Mouse (Mus musculus): ENCODE measurements at regions not wholly inside any gene's neighbourhood (a gene's known extent, or its start where the extent isn't known, plus 50 kb on each side); places are given as distances from the start of the nearest gene placed in this dataset.

DNA sequence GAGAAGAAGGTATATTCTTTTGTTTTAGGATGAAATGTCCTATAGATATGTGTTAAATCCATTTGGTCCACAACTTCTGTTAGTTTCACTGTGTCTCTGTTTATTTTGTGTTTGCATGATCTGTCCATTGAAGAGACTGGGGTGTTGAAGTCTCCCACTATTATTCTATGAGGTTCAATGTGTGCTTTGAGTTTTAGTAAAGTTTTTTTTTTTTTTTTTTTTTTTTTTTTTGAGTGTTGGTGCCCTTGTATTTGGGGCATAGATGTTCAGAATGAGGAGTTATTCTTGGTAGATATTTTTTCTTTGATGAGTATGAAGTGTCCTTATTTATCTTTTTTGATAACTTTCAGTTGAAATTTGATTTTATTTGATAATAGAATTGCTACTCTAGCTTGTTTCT, 301.4 kb upstream of the Tet2 start:
- no peak for DNase-seq (ENCODE audit: low read depth, low spot score)

DNA sequence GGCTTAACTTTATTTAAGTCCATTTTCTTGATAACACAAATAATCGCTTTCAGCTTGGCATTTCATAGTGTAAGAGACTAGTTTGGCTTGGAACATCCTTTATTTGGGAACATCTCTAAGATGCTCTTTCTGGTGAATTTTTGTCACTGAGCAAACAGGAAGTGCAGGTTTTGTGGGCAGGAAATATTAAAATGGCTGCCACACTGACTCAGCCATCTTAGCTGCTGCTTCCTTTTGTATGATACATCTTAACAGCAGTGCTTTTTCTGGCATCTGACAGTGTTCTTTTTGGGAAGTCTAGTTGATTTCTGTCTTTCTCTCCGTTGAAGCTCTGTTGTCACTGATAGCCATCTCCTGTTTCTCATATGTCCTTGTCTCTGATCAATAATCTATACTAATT, 329.4 kb upstream of the Tet2 start:
- no peak for DNase-seq (ENCODE audit: low read depth, low spot score)

DNA sequence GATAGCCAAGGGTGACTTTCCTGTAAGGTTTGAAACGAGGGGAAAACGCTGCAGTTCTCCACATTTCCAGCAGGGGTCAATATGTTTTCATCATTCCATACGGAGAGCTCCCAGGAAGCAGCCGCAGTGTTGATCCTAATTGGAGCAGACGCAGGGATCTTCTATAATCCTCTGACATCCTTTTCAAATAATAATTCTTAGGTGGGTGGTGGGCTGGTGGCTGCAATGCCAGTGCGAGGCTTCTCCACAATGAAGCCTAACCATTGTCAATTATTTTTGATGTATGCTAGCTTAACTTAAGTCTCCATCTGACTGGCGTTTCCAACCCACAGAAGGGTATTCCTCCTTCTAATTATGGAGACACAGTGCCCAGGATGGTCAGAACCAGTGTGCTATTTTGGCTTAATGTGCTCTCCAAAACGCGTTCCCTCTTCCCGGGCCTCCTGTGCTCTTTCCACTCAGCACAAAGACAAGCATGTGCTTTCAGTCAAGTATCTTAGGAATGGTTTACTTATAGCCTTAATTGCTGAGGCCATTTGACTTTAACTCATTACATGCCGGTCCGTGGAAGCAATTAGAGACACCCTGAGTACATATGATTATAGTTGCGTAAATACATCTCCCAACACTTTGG, 331.6 kb upstream of the Tet2 start:
- DNase-seq (ENCODE audit: low read depth, low spot score) = peak; percentile 80

DNA sequence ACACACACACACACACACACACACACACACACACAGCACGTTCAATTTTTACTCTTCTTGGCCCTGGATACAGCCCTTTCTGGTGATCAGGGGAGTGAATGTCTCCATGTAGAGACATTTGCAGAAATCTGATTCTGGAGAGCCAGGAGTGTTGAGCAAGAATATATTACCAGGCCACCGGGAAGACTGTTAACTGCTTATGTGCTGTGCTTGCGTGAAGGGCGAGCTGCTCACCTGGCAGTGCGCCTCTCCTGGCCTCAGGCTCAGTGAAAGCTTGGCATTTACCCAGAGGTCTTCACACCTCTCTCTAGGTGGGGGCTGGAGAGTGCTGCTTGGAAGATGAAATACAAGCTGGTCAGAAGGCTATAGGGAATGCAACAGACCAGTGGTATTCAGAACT, 332.4 kb upstream of the Tet2 start:
- peak; percentile 8 for DNase-seq (ENCODE audit: low read depth, low spot score)

DNA sequence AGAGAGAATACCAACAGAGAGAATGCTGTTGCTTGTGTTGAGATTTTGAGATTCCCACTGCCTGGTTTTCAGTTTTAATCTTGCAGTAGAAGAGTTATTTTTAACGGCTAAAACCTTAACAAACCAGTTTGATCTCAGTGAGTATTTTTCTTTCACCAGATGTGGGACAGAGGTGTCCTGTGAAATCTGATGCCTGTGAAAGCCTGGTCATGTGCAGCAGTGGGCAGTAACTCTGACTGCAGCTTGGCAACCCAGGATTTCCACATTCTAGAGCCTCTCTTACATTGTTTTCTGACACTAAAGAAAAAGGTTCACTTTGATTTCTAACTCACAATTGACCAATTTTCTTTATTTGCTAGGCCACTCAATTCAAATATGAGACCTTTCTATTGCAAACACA, 335.7 kb upstream of the Tet2 start:
- no peak for DNase-seq (ENCODE audit: low read depth, low spot score)

DNA sequence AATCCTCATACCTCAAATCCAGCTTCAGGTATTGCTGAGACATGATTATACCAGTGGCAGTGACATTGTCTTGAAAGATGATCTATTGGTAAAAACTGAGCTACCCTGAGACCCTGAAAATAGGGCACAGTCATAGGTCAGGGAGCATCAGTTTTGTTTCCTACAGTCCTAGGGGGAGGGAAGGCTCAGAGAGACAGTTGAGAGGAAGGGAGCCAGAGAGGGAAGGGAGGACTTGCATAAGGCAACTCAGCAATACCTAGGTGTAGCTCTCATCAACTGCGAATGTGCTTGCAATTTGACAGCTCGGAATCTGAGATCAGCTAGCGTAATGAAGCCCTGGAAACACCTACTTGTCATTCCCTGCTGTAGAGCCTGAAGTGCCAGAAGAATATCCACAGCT, 334.4 kb upstream of the Cxxc4 start:
- no peak for DNase-seq (ENCODE audit: low read depth, low spot score)

DNA sequence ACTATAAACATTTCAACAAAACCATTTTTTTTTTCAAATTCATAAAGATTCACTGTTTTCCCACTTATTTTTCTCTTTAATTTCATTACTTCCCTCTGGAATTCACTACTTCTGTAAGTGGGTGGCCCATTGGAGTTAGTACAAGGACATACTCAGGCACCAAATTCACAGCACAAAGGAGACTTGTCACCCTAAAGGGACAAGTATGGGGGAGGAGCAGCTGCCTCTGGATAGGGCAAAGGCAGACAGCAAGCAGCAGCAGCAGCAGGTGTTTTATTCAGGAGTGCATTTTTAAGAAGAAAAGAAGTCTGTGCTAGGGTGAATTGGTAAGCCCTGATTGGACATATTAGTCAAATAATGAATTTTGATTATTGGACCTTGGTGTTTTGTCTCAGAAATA, 314.1 kb upstream of the Cxxc4 start:
- DNase-seq (ENCODE audit: low read depth, low spot score) = no peak

DNA sequence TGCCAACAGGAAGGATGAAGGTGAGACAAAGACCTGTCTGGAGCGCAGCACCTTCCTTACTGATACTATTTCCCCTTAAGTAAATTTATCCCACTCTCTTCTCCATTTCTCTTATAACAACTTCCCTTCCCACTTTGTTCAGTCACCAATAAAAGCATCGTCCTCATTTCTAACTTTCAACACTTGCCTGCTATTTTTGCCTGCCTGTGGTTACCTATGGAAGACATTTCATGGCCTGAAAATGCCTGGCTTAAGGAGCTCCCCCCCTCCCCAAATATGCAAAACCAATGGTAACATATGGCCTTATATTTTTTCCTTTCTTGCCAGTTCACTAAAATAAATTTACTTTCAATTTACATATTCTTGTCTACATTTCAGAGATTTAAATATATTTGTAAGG, 271.0 kb upstream of the Cxxc4 start:
- no peak for DNase-seq (ENCODE audit: low read depth, low spot score)

DNA sequence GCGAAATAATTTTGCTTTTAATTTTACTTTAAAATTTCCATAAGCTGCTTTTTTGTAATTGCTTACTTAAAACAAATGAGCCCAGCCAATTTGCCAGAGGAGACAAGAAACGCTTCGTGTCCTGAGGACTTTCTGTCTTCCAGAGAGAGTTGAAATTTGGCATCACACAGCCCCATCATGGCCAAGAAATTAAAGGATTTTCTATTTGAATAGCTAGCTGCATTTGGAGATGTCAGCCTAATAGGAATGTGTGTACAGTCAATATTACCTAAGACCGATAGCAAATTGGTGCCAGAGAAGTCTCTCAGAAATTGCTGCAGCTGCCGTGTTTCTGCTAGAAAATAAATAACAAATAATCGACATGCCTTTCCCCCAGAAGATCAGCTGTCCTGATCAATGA, 268.1 kb upstream of the Cxxc4 start:
- DNase-seq (ENCODE audit: low read depth, low spot score) = no peak

DNA sequence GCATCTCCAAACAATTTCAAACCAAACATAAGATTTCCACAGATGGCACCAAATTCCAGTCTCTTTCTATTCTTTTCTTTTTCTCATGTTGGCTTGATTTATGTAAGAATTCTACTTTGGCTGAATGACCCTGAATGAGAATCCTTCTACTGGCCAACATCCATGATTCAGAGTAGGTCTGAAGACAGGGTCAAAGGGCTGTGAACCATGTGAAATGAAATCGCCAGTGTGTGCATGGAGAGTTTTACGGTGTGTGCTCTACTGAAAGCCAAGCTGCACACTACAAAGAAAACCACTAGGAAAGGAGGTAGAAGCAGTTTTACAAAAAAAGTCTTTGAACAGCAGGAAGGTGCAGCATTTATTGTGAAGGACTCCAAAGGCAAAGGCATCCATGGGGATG, 263.5 kb upstream of the Cxxc4 start:
- no peak for DNase-seq (ENCODE audit: low read depth, low spot score)

DNA sequence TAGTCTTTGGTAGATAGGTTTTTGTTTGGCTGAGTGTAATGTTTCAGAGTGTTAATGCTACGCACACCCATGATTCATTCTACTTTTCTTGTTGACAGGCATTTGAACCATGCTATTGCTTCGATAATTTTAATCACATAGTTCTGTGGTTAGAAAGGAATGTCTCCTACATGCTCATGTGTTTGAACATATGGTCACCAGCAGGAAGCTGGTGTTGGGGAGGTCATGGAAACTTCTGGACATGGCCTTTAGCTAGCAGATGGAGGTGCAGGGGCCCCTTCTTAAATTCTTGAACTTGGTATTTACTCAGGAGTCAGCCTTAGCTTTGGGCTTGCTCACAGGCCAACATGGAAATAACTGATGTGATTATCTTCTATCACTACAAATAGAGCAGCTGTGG, 248.6 kb upstream of the Cxxc4 start:
- no peak for DNase-seq (ENCODE audit: low read depth, low spot score)

DNA sequence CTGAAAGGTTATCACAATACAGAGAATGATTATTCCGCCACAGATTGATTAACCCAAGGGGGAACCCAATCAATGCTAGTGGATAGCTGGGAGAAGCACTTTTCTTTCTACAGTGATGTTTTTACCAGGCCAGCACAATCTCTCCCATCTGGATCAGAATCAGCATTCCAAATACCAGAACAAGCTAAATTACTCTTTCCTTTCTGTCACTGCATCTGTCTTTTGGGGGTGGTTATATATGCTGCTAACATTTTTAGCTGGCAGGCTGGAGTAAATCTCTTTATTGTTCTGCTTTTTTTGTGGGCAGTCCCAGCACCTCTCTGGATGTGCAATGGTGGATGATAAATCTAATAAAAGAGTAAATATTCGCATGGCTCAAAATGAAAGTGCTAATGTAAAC, 242.3 kb upstream of the Cxxc4 start:
- no peak for DNase-seq (ENCODE audit: low read depth, low spot score)

DNA sequence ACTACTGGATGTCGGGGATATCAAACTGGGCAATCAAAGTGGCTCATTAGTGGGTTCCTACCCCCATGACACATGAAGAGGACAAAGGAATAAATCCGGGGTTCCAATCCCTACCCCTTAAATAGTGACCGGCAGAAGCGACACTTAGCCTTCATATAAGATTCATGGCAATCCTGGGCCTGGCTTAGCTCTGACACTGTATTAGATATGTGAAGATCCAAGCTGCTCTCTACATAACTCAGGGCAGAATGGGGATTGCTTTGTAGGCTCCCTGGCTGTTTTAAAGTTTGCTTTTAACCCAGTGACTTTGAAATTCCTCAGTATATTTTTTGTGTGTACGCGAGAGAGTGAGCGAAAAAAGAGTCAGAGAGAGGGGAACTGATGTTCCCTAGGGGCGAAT, 236.3 kb upstream of the Cxxc4 start:
- DNase-seq (ENCODE audit: low read depth, low spot score) = no peak

DNA sequence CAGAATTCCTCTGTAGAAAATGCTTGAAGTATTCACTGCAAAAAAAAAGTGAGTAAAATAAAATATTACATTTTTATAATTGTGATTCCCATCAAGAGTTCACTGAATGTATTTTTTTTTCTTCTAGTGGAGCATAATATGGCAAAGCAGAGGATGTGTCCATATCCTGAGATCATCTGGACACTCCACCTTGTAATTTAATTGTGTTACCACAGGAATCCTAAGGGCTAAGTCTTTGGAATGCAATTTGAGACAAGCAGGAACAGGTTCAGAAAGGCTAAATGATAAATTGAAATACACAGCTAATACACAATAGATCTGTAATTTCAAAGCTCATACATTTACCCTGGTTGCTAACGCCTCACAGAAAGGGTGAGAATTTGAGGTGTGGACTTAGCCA, 235.7 kb upstream of the Cxxc4 start:
- DNase-seq (ENCODE audit: low read depth, low spot score) = no peak

DNA sequence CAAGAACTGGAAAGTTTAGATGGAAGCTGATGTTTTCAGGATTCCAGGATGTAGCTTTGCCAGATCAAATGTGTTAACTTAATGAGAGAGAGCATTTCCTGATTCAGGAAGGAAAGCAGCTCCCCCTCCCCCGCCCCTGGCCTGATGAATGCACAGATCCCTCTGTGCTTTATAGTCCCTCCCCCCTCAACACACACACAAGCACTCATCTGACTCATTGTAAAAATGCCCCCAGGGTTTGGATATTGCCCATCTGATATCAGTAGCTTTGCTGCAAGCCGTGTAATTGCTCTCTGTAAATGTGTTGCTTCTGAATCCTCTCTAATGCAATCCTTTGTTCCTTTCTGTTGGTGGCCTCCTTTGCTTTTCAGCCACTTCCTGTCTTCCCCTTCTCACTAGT, 221.5 kb upstream of the Cxxc4 start:
- no peak for DNase-seq (ENCODE audit: low read depth, low spot score)

DNA sequence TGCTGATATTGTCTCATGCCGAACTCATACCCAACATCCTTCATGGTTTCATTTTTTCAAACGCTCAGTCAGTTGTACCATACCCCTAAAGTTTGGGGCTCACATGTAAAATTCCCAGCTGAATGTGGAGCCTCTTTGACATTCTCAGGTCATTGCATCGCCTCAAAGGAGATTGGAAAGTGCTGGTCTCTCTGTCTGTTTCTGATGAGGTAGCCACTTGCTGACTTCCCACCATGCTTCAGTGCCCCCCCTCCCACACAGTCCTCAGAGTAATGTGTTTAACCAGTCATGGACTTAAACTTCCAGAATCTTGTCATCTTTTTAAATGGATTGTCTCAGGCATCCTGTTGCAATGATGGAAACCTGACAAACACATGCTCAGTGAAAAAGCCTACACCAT, 220.9 kb upstream of the Cxxc4 start:
- DNase-seq (ENCODE audit: low read depth, low spot score) = no peak

DNA sequence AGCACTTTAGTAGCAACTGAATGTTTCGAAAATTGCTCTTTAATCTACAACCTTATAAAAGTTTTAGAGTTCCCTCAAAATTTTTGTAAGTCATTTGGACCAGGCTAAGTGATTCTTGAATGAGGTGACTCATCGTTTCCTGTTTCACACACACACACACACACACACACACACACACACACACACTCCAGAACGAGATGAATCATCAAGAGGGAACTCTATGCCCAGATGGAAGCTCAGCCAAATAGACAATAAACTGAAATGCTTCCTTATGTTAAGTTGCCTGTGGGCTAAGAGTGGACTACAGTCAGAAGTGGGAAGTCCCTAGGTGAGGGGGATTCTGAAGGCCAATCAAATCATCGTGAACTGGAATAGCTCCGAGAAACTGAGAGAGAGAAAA, 202.4 kb upstream of the Cxxc4 start:
- DNase-seq (ENCODE audit: low read depth, low spot score) = no peak

DNA sequence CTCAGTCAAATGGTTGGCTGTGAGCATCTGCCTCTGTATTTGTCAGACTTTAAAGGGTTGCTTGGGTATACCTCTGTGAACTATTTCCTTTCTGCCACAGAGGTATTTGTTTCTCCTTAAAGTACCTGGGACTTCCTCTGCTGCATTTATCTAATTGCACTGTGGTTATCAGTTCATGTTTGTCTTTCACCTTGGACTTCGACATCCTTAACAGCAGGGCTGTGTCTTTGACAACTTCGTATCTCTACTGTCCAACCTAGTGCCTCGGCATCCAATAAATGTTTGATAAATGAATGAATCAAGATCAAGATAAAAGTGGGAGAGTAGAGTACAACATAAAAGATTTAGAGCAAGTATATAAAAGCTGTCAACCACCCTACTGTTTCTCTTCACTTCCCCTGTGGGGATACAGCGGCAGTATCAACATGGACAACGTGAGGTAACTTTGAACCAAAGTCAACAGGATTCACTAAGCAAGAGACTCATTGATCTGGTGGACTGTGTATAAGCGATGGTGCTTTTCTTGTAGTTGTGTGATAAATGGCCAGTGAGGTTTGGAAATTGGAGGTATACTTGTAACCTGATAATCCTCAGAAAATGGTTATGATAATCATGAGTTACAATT, 199.9 kb upstream of the Cxxc4 start:
- no peak for DNase-seq (ENCODE audit: low read depth, low spot score)

DNA sequence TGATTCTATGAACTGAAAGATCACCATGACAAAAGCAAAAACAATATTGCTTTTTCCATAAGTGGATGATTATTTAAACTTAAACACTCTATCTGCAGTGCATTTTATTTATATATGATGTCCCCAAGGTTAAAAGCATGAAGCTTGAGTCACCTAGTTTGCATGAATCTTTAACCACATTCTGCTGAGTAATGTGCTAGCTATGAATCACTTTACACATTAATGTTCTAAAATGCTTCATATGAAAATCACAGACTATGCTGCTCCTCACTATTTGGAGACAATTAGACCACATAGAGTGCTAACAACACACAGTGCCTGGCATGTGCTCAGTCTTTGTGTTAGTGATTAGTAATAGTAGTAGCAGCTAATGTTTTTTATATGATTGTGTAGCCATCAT, 185.6 kb upstream of the Cxxc4 start:
- DNase-seq (ENCODE audit: low read depth, low spot score) = no peak

DNA sequence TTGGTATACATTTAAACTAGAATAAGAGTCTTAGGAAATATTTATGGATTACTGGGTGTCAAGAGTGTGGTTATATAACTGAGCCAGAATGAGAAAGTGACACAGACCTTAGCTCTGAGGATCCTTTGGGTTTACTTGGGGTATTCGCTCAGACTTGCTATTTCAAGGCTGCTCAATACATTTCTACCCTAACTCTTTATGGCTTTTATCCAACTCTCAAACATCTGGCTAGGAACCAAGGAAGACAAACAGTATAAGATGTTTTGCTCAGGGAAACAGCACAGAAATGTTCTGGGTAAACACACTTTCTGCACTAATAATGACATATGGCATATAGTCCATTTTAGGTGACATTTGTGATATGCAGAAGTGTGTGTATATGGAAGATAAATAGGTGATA, 153.8 kb upstream of the Cxxc4 start:
- DNase-seq (ENCODE audit: low read depth, low spot score) = no peak

DNA sequence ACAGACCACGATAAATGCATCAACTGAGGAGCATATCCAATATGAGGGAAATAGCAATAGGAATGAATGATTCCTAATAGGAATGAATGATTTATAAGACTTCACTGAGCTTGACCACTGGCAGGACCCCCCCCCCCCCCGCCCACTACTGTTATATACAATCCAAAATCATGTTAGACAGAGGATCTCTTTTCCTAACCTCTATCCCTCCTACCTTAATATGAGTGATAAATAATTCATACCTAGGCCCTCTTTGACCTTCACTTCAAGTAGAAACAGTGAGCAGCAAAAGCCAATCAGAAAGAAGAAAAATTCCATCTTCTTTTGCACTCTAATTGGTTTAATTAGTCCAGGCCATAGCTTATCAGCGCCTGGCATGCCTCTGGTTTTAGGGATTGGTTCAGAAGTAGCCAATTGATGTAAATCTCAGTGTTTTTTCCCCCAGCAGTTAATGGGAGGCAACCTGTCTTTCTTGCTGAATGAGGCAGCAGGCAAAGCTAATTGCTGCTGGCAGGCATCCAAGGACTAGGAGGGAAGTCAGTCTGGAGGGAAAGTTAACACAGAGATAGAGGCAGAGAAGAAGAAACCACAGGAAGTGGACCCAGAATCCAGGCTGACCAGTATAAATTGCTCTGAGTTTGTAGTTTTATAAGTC, 136.7 kb upstream of the Cxxc4 start:
- DNase-seq (ENCODE audit: low read depth, low spot score) = peak; percentile 65

DNA sequence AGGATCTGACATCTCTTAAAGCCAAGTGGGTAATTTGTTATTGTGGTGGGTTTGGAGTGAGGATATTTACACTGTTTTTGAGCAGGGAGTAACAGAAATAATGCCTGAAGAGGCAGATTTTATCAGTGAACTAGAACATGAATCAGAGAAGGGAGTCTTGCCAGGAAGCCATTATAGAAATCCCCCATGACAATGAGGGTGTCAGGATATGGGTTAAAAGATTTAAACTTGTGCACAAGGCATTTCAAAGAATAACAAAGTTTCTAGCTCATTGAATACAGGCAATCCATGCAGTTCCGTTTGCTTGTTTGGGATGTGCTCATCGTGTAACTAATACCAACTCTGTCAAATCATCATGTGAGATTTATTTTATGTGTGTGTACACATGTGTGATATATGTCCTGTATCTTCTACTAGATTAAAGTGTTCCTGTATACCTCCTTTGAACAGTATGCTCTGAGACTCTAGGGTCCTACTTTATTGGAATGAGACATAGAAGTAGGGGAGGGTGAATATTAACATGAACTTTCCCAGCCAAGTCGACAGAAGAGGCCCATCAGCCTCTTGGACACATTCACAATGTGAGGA, 134.0 kb upstream of the Cxxc4 start:
- no peak for DNase-seq (ENCODE audit: low read depth, low spot score)

DNA sequence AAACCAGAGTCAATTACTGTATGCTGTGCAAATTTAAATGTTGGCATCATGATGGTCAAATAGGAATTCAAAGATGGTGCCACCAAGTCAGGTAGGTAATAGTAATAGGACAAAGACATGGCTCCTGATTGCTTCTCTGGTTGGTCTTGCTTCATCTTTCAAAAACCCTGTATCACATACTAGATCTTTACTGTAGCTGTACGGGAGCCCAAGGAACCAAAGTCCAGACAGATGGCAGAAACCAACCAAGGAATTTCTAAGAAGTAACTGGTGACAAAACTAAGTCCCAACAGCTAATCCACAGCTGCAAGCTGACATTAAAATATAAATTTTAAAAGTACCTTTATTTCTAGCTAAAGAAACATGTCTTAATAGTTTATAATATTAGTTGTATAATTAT, 131.7 kb upstream of the Cxxc4 start:
- no peak for DNase-seq (ENCODE audit: low read depth, low spot score)
